Mouse (Mus musculus) hindbrain, embryonic 14.5 days (tissue): ENCODE data around the gene Srp54c. TPM values are rescaled to one million over a fixed set of nuclear protein-coding genes. Genes with fewer than 3 reads are reported as not detected.

Source experiments
- ATAC-seq: fragments of 200-750 bp; cut with Nextera tagmentation; 2 replicates; pipeline ENCODE4 v1.8.0; 2017; ENCODE audit warnings: moderate number of reproducible peaks, mild to moderate bottlenecking, moderate TSS enrichment, moderate library complexity; ENCODE audit not compliant: low FRiP score
- DNase-seq: peaks from one replicate; pipeline ENCODE4 v3.0.0-alpha.2; 2015; ENCODE audit warnings: low spot score
- H3K27ac ChIP-seq: fragments of 300-500 bp; sonication (generic); 2 replicates; pipeline ENCODE4 v1.5.1; 2014; ENCODE audit warnings: mild to moderate bottlenecking, moderate library complexity
- H3K27me3 ChIP-seq: fragments of 300-500 bp; sonication (generic); 2 replicates; pipeline ENCODE4 v1.6.1; 2014; ENCODE audit warnings: mild to moderate bottlenecking, low read length, mixed read lengths; ENCODE audit not compliant: control insufficient read depth, insufficient read depth
- H3K36me3 ChIP-seq: fragments of 300-500 bp; sonication (generic); replicated peaks from 2 replicates; pipeline ENCODE4 v1.6.1; 2014; ENCODE audit not compliant: control insufficient read depth, insufficient read depth
- H3K4me1 ChIP-seq: fragments of 300-500 bp; sonication (generic); replicated peaks from 2 replicates; pipeline ENCODE4 v1.6.1; 2014; ENCODE audit warnings: antibody characterized with exemption, low read length, mixed read lengths; ENCODE audit not compliant: control insufficient read depth, insufficient read depth
- H3K4me2 ChIP-seq: fragments of 300-500 bp; sonication (generic); replicated peaks from 2 replicates; pipeline ENCODE4 v1.6.1; 2014; ENCODE audit warnings: mild to moderate bottlenecking, moderate library complexity
- H3K4me3 ChIP-seq: fragments of 300-500 bp; sonication (generic); replicated peaks from 2 replicates; pipeline ENCODE4 v1.5.1; 2014; ENCODE audit warnings: mild to moderate bottlenecking, low read length
- H3K9ac ChIP-seq: fragments of 300-500 bp; sonication (generic); 2 replicates; pipeline ENCODE4 v1.6.1; 2014
- H3K9me3 ChIP-seq: fragments of 300-500 bp; sonication (generic); 2 replicates; pipeline ENCODE4 v1.6.1; 2016; ENCODE audit warnings: low read length; ENCODE audit not compliant: control insufficient read depth
- WGBS: fragments of 180-500 bp; shearing (Covaris S2); extraction: QIAGEN DNeasy Blood & Tissue Kit; methylation state at CpG from one replicate; pipeline ENCODE4 v1.1.7; 2014; 5-methylcytosine and 5-hydroxymethylcytosine counted together
- polyA plus RNA-seq: library from polyadenylated mRNA; unstranded; fragments of >200 nt; fragmentation: Nextera tagmentation; extraction: Ambion mirVana; gene quantifications from 2 replicates; pipeline ENCODE4 v1.2.1, GENCODE M21; 2014

Srp54c gene
- polyA plus RNA-seq, 1 experiment from 2014 or later = 80.3 TPM

DNA sequence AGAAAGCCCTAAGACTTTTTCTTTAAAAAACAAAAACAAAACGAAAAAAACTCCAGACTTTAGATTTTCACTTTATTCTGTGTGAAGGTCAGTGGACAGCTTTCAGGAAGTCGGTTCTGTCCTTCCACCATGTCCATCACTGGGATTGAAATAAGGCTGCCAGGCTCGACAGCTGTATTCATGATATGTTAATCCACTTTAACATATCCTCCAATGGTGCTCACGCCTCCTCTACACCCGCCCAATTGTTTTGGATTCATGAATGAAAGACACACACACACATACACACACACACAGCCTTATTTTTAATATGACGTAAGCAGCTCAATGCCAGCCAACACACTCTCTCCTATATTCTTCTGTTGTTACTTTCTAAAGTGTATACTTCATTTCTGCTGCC, 77.6 kb downstream of the Srp54c start:
- Histone ChIP-seq H3K36me3 (0 out of 2 replicates have a peak, but pooled peaks cover 6% of the 10 kb centered on the region), H3K9me3 (no peaks in the 10 kb centered on the region), H3K4me2 (no peak overlapping the region), H3K27me3 (no peaks in the 10 kb centered on the region), H3K4me3 (no peak overlapping the region), H3K27ac (no peak overlapping the region), H3K9ac (no peak overlapping the region), H3K4me1 (peaks cover 5% of the 10 kb centered on the region; the same call in 1 of the 2 replicates)
- no peak for ATAC-seq
- 64% methylated on average over 6 of the region's 6 CpGs for WGBS
- DNase-seq = no peak

DNA sequence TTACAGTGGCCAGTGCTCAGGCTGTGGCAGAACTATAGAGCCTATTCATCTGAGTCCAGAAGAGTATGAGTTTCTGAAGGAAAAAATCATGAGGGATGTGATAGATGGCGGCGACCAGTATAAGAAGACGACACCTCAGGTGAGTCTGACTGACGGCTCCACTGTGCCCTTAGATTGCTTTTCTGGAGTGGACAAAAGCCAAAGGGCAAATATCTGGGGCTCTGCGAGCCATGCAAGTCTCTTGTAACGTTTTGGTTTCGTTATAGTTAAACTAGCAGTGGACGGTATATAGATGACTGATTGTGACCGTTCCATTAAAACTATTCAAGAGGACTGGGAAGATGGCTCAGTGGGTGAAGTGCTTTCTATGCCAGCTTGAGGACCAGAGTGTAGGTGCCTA, 78.8 kb downstream of the Srp54c start:
- Histone ChIP-seq H3K4me3 (no peak overlapping the region), H3K9ac (no peak overlapping the region), H3K36me3 (0 out of 2 replicates have a peak, but pooled peaks cover 6% of the 10 kb centered on the region), H3K27ac (no peak overlapping the region), H3K4me2 (no peak overlapping the region), H3K27me3 (no peaks in the 10 kb centered on the region), H3K4me1 (peaks cover 2% of the 10 kb centered on the region; the same call in 1 of the 2 replicates), H3K9me3 (no peaks in the 10 kb centered on the region)
- ATAC-seq = no peak
- WGBS = 91% methylated on average over 9 of the region's 9 CpGs
- no peak for DNase-seq

- Histone ChIP-seq H3K27ac (no peak overlapping the region), H3K27me3 (no peaks in the 10 kb centered on the region), H3K9ac (no peak overlapping the region), H3K9me3 (no peaks in the 10 kb centered on the region), H3K4me2 (no peak overlapping the region), H3K36me3 (0 out of 2 replicates have a peak, but pooled peaks cover 6% of the 10 kb centered on the region), H3K4me3 (no peak overlapping the region), H3K4me1 (no peaks in the 10 kb centered on the region)
- ATAC-seq (no peak), DNase-seq (no peak)
- 75% methylated on average over 8 of the region's 8 CpGs for WGBS
Measured at GRCm38 (mm10) chr12:55309501-55309900, 79.5 kb downstream of the Srp54c start.

DNA sequence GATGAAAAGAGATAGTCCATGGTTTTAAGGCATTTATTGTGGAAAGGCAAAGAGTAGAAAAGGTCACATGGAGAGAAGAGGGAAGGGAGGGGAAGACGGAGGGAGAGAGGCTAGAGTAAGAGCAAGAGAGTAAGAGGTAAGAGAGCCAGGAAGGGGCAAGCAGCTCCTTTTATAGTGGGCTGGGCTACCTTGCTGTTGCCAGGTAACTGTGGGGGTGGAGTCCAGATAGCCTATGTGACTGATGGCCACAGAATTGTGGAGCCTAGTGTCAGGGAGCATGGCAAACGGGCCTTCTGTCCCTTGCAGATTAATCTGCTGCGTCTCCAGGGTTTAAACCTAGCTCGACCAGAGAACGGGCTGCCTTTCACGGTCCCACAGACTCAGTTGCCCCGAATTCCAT, 81.9 kb downstream of the Srp54c start:
- Histone ChIP-seq H3K4me1 (no peaks in the 10 kb centered on the region), H3K9me3 (no peaks in the 10 kb centered on the region), H3K27ac (no peak overlapping the region), H3K4me2 (no peak overlapping the region), H3K27me3 (no peaks in the 10 kb centered on the region), H3K4me3 (no peak overlapping the region), H3K9ac (no peak overlapping the region), H3K36me3 (0 out of 2 replicates have a peak, but pooled peaks cover 6% of the 10 kb centered on the region)
- ATAC-seq (no peak), DNase-seq (no peak)
- 83% methylated on average over 7 of the region's 7 CpGs for WGBS

Other genes with a start within 250 kb of the Srp54c start
- not detected in 2 replicates for gene Gm20403, start 243.6 kb upstream of the Srp54c start, polyA plus RNA-seq
- 4.5 and 6.5 TPM in 2 replicates for gene Baz1a, start 215.8 kb upstream of the Srp54c start, polyA plus RNA-seq
- 26.6 and 27.5 TPM in 2 replicates for gene 2700097O09Rik, start 150.1 kb upstream of the Srp54c start, polyA plus RNA-seq
- gene Srp54a, start 149.9 kb upstream of the Srp54c start, polyA plus RNA-seq = 210 and 219 TPM in 2 replicates
- 57.2 and 63.6 TPM in 2 replicates for gene Fam177a, start 105.7 kb upstream of the Srp54c start, polyA plus RNA-seq
- 70.5 and 73.5 TPM in 2 replicates for gene Srp54b, start 75.1 kb upstream of the Srp54c start, polyA plus RNA-seq
- not detected in 2 replicates for gene 1700047I17Rik2, start 30.6 kb upstream of the Srp54c start, polyA plus RNA-seq
- 7.9 and 10.7 TPM in 2 replicates for gene 1110008L16Rik, start 69.4 kb downstream of the Srp54c start, polyA plus RNA-seq
- gene Ppp2r3c, start 72.8 kb downstream of the Srp54c start, polyA plus RNA-seq = 23.4 and 24.2 TPM in 2 replicates
- gene Psma6, start 154.1 kb downstream of the Srp54c start, polyA plus RNA-seq = 403 and 442 TPM in 2 replicates